Mouse (Mus musculus) spleen, postnatal 14 days (tissue): ENCODE data around the gene Nrip1.
"Not testable (repeated sequence)": the region's sequence is repeated elsewhere in the genome, so short reads cannot be mapped to it uniquely, and the experiment has no call there.

Experiments
- DNase-seq, 2 experiments: peaks; one replicate each; pipeline ENCODE4 v3.0.0; 2021 to 2022; ENCODE audit warnings: low spot score in 2 of 2

Gene Nrip1

DNA sequence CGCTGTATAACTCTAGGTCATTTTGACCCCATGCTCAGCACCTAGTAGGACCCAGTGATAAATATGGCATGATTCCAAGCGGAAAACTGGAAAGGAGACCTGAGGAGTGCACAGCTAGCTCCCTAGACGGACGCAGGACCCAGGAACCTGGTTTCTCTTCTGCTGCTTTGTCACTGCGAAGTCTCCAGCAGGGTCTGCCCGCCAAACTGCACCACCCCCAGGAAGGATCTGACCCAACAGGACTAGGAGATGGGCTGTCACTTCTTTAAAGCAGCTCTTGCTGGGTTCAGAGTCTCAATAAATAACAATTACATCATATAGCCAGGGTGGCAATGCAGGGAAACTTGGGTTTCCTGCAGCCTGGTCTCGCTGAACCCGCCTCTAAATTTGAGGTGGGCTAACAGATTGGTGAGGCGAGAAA, at the start of gene Nrip1:
Nrip1 (minus strand) TSS at position 157 of the 421 bp plus-strand sequence.
- DNase-seq, result no peak

DNA sequence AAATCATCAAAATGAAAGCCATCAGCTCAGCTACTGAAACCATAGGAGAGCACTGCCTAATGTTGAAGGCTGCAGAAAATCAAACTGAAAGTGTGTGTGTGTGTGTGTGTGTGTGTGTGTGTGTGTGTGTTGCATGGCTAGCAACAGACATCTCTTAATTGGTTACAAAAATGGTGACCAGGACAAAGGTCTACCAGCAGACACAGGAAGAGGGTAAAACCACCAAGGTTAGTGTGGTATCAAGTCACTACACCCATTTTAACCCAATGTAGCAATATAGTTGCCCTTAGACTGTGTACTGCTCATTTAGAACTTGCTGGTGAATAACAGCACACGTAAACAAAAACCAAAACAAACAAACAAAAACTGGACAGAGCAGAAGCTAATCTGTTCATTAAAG, 48.9 kb upstream of the Nrip1 start:
- no peak for DNase-seq

DNA sequence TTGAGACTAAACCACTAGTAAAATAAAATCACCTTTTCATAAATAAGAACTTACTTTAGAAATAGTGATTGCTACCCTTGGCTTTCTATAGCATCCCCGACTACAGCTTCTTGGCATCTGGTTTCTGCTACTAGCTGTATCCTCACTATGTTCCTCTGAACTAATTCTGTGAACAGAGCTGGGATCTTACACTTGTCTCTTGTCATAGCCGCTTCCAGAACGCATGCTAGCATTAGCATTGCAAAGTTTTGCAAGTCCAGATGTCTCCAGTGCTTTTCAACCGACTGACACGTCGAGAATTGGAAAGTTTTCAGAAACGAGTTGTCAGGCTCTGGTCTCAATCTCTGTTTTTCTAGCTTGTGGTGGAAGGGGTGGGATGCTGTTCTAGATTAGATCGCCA, 46.2 kb upstream of the Nrip1 start:
- DNase-seq, result no peak

DNA sequence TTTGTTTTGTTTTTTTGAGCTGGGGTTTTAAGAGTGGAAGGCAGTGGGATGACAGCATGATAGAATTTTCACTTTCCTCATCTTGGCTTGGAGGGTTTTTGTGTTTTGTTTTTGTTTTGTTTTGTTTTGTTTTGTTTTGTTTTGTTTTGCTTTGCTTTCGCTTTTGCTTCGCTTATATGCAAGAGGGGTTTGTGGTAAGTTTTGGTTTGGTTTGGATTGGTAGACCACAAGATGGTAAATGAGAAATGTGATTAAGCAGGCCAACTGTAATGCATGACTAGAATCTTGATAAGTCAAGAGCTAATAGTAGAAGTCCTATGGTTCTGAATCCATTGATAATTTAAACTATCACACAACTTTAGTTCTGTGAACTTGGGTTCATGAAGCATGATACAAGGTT, 42.9 kb upstream of the Nrip1 start:
- no peak for DNase-seq

DNA sequence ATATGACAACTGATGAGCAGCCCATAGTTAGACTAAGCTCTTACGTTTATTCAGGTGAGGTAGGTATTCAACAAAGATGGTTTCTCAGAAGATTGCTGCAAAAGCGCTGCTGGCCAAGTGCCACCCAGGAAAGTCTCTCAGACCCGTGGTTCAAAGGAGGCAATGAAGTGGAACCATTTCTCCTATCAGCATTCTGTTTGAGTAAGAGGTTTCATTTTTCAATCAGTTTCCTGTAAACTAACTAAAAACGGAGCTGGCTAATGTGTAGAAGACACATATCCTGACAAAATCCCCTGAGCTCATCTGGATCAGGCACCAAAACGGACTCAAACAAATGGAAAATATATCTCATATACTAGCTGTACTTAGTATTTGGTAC, 42.4 kb upstream of the Nrip1 start:
- no peak for DNase-seq

DNA sequence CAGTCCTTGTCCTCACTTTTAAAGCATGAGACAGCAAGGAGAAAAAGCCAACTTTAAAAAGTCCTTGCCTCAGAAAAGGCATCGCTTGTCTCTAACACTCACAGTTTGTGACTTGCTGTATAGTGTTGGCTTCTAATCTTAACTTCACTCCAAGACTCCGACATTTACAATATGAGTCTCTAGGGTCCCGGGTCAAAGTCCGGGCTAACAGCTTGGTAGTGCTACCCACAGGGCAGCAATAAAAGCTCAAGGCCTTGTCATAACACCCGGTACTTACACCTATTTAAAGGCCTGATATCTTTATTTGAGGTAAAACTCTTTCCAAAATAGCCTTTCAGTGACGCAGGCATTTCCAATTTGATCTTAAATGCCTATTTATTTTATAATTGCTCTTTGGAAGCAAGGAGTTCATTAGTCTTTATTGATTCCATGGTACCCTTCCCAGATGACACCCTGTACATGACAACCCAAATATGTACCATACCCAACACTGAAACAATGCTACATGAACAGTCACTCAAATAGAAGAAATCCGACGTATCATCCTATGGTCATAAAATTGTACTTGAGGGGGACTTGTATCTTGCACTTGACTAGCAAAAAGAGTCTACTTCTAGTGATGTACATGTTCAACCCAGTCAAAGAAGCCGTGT, 41.9 kb upstream of the Nrip1 start:
- no peak for DNase-seq

DNA sequence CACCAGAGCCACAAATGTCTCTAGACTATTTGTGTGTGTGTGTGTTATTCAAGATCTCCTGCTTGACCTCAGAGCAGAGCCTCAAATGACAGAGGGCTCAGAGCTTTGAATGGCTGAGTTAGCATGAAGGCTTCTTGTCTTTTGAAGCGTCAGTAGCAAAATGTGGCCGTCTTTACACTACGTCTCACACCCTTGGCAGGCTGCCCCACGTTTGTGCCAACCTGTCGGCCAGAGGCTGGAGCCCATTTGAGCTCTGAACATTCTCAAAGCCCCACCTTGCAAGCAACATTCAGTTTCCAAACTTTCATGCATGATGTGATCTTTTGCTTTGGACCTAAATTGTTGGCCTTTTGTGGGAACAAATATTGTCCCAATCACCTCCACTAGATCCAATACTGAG, 40.9 kb upstream of the Nrip1 start:
- no peak for DNase-seq

DNA sequence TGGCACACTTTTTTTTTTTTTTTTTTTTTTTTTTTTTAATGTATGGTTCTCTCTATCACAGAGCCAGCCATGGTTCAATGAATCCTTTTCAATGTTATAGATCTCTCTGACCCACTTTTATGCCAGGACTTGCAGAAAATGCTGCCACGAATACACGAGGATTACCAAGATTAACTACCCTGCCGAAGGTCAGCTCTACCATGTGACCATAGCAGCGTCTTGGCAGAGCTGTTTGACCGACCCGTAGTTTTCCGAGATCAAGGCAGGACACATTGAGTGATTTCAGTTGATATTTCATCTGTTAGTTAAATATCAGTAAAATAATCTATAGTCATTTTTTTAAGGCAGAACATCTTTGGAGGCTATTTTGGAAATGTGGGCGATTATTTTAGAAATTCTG, 40.0 kb upstream of the Nrip1 start:
- DNase-seq, result no peak

DNA sequence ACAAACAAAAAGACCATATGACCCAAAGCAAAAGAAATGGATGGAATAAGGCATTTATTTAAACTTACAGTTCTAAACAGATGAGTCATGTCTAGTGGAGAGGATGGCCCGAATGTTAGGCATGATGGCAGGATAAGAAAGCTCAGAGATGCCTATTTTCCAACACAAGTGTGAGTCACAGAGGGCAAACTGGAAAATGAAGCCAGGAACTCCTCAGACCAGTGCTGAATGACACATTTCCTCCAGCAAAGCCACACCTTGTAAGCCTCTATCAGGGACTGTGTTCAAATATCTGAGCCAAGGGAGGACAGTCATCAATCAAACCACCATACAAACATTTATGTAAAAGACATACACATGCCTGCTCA, 35.7 kb upstream of the Nrip1 start:
- DNase-seq, result no peak

DNA sequence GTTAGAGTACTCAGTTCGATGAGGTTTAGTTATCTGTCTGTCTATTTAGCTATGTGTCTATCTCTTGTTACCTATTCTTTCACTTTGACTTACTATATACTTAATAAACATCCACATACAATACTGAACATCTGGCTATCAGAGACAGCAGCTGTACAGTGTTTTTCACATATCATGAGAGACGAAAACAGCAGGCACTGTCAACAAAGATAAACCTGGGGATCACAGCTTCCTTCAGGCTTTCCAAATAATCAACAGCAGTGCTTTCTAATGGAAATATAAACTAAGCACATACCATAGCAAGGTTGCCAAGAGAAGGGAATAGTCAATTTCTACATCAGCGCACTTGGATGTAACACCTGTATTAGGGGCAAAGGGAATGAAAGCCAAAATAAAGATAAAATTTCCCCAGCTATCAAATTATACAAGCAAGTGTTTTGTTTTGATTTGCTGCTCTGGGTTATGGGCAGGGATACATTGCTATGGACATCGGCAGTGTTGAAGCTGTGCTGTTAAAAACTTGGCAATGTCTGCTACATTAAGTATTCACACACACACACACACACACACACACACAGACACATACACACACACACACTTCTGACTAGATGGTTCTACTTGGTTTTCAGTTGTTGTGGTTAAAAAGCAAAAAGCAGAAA, 35.2 kb upstream of the Nrip1 start:
- no peak for DNase-seq

DNA sequence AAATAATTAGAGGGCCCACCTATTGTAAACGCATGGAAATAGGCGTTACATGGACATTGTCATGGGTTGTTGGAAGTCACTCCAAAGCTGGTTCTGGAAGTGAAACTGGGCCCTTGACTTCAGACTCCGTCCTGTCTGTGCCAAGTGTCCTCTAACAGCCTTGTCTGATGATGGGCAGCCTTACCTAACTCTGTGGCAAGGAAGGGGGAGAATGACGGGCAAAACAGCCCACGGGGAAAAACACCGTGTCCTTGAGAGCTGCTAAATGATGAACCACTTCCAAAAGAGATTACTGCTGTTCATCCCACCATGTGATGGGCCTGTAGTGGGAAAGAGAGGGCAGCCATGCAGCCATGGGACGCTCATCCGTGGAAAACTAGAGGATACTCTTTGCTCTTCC, 34.6 kb upstream of the Nrip1 start:
- no peak for DNase-seq

DNA sequence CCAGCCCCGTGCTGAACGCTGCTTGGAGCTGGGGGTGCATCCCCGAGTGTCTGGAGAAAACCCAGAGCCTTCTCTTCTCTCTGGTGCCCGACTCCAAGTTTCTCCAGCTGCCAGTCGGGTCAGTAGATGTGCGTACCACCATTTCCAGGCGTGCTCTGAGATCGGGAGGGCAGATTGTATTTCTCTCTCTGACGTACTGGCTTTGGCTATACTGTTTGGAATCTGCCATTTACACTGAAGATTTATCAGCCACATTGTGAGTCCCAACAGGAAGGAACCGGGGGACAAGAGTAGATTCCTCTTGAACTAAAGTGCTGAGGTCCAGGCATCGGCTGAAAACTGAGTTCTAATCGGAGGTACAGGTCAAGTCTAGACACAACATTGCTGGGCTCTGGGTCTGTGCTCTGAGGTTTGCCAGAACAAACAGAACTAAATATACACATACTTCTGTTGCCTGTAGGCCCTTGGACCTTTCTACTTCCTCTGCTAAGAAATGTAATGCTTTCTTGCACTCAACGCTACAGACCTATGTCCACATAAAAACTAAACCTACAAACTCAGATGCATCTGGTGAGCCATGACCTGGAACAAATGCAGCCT, 33.8 kb upstream of the Nrip1 start:
- DNase-seq, result no peak

DNA sequence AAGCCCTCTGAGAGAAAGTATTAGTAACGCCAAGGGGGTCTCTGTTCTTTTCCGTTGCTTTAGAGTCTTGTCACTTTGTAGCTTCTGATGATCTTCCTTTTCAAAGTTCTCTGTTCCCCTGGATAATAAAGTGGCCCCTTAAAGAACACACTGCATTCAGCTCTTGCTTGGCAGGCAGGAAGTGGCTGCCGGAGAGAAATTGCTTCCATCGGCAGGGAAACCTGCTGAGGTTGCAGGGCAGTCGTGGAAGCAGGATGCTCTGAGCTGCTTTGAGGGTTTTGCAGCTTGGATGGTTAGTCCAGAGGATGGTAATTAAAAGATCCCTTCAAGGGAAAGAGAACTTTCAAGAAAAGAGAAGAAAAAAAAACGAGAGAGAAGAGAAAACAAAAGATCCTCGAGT, 33.3 kb upstream of the Nrip1 start:
- no peak for DNase-seq

DNA sequence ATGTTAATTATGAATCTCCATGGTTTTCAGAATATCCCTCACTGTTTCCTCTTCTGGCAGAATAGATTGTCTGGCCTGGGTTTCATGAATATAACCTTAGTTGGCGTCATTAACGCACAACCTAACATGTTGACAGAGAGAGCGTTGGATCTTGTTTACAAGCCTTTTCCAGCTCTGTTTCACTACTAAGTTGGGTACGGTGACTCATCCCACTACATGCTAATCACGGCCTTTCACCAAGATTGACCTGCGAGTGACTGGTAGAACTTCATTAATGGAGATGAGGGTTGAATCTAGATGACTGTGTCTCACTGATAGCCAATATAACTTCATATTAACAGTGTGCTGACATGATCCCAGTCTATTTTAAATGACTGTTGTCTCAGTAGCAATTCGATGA, 32.7 kb upstream of the Nrip1 start:
- DNase-seq, result no peak

DNA sequence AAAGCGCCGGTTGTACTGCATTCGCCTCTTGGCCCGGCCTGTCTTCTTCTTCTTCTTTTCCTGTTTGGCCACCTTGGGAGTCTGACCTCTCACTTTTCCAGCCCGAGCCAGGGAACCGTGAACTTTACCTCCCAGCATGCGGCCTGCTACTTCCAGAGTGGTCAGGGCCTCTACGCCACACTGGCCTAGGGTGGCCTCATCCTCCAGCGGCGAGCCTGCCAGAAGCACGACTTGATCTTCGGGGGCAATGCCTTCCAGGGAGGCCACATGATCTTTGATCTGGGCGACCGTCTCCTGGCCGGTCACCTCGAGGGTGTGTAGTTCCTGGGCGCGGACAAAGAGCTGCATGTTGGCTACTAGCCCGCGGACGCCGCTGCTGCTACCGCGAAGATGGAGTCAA, 29.7 kb upstream of the Nrip1 start:
- DNase-seq, result not testable (repeated sequence)

DNA sequence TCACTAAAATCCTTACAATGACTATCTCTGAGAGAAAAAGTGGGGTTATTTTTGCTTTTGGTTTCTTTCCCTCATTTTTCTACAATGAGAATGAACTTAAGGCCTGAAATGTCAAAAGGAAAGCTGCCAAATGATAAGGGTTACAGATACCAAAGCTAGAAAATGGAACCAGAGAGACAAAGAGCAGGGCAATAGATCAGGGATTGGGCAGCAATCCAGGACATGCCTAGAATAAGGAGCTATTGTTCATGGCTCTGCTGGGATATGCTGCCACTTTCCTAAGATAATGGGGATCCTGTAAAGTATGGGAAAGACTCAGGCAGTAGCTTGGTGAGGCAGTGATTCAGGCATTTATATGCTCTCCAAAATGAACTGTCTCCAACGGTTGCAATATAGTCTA, 22.9 kb upstream of the Nrip1 start:
- DNase-seq, result no peak

DNA sequence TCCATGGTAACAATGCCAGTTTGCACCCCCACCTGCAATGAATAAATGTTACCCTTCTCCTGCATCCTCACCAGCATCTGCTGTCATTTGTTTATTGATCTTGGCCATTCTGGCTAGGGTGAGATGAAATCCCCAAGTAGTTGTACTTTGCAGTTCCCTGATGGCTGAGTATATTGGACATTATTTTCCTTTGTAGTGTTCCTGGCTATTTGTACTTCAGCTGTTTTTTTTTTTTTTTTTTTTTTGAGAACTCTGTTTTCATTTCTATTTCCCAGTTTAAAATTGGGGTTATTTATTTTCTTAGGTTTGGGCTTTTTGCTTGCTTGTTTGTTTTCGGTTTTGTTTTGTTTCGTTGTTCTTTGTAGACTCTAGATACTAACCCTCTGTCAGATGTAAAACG, 19.6 kb upstream of the Nrip1 start:
- no peak for DNase-seq

DNA sequence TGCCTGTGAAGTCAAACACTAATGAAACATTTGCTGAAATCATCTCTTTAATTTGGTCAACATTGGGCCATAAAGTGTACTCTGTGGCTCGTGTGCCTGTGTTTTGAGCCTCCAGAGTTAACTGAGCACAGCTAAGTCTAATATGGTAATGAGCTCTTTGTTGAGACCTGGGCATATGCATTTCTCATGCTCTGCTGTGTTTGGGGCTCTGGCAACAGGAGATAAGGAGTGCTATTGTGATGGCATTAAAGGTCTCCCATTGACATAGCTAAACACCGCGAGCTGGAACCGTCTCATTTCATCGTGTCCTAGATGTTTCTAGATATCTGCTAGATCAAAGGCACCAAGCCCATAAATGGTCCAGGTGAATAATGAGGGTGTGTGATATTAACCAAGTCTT, 12.9 kb upstream of the Nrip1 start:
- no peak for DNase-seq

DNA sequence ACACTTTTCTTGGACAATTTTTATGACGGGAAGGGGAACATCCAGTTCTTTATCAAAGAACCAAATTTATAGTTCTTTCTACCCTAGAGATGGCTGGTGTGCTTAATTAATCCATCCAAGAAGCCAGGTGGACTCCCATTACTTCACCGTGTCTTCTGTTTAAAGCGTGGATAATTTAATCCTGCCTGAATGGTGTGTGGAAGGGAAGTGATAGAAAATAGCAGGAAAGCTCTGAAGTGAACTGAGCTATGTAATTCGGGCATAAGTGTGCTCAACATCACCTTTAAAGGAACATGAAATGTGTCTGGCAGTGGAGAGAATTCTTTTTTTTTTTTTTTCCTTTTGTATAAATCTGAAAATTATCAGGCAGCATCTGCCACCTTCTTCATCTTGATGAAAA, 12.4 kb upstream of the Nrip1 start:
- DNase-seq, result no peak

DNA sequence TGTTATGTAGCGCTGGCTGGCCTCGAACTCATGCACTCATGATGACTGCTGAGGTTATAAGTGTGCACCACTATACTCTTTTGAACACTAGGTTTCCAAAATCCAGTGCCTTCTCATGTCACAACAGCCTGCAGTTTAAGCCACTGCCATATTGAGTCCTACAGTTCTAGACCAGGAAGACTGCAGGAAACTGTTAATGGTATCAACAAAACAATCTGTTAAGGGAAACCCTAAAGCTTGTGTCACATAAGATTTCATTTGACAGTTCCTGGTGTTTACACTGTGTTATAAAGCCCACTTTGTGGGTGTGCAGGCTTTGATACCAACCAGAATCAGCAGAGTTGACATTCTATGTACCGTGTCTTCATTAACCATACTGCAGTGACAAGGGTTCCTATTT, 3.6 kb upstream of the Nrip1 start:
- no peak for DNase-seq

DNA sequence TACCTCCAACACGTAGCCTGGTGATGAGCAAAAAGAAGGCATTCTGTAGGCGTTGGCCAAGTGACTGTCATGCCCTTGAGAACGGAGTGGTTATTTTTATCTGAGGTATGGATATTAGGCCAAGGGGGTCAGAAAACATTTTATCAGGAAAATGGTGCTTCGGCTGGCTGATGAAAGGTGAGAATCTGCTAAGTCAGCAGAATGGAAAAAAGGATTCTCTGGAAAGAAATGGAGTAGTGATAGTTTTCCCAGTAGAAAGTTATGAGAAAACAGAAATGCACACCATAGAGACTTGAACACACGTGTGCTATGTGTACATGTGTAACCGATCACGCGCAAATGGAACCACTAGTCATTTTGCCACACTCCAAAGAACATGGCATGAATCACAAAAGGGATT, 3.0 kb upstream of the Nrip1 start:
- DNase-seq, result no peak

DNA sequence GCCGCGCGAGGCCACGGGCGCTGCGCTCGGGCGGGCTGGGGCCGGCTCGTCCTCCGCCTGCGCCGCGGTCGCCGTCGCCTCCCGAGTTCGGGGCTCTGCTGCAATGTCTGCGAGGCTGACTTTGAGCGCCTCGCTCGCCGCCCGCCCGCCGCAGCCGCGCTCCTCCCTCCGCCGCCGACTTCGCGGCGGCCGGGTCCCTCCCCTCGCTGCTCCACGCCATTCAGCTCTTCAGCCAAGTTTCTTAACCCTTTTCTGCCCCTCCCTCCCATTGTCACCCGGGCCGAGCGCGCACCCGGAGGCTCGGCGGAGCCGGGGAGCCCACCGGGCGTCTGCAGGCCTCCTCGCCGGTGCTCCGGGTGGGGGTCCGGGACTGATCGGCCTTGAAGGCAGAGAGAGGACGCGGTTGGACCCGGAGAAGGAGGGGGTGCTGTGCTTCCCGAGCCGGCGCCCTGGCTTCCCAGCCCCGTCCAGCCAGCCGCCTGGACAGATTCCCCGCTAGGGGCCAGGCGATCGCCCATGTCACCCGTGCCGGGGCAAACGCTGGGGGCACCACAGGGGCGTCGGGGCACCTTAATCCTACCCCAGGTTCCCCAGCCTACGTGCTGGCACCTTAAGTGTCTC, 576 bp downstream of the Nrip1 start:
- peak; percentile 74 to 76 for DNase-seq
